Mouse (Mus musculus): ENCODE data around the gene Glra1. TPM values are rescaled to one million over a fixed set of nuclear protein-coding genes. Genes with fewer than 3 reads are reported as not detected.
"Not testable (repeated sequence)": the region's sequence is repeated elsewhere in the genome, so short reads cannot be mapped to it uniquely, and the experiment has no call there.

The Glra1 gene
- 0.32 and 0.44 TPM in 2 replicates for polyA plus RNA-seq (2015; fragmentation: Nextera tagmentation; extraction: Ambion mirVana)

- peak within 1 kb of the TSS; percentile 42 for H3K4me3 ChIP-seq (ENCODE audit: low read depth, low read length)
- H3K4me1 ChIP-seq (ENCODE audit: control insufficient read depth, insufficient read depth, low read length) = 0 out of 2 replicates have a peak, but pooled peaks cover 2% of the 10 kb centered on the region
- no peaks in the 10 kb centered on the region for H3K36me3 ChIP-seq (ENCODE audit: control insufficient read depth, insufficient read depth, low read length)
- peak within 1 kb of the TSS; percentile 53 for H3K9ac ChIP-seq (ENCODE audit: low read depth, low read length)
- ATAC-seq = peak; percentile 81; the same call in 1 of the 2 replicates
- peaks cover 20% of the 10 kb centered on the region for H3K27me3 ChIP-seq (ENCODE audit: control insufficient read depth, insufficient read depth, low read depth, low read length)
- 1% methylated on average over 36 of the region's 36 CpGs for WGBS
- no peak within 1 kb of the TSS for H3K27ac ChIP-seq (ENCODE audit: low read length)
- peak within 1 kb of the TSS; percentile 73 for H3K4me2 ChIP-seq (ENCODE audit: low read length)
- H3K9me3 ChIP-seq (replicated peaks; ENCODE audit: control insufficient read depth, low read length, poor library complexity, severe bottlenecking) = no peaks in the 10 kb centered on the region
Measured at GRCm38 (mm10) chr11:55607808-55608523, at the start of gene Glra1. Gene Glra1 (minus strand): TSS chr11:55608198.

- ATAC-seq = no peak
Measured at GRCm38 (mm10) chr11:55636961-55637360, 29.0 kb upstream of the Glra1 start.

GRCm38 (mm10) chr11:55633901-55634300, 25.9 kb upstream of the Glra1 start:
- no peaks in the 10 kb centered on the region for H3K27me3 ChIP-seq (ENCODE audit: control insufficient read depth, insufficient read depth, low read depth, low read length)
- ATAC-seq = no peak
- no peak overlapping the region for H3K27ac ChIP-seq (ENCODE audit: low read length)
- no peak overlapping the region for H3K4me2 ChIP-seq (ENCODE audit: low read length)
- no peak overlapping the region for H3K4me3 ChIP-seq (ENCODE audit: low read depth, low read length)
- H3K9ac ChIP-seq (ENCODE audit: low read depth, low read length) = no peak overlapping the region
- no peaks in the 10 kb centered on the region for H3K4me1 ChIP-seq (ENCODE audit: control insufficient read depth, insufficient read depth, low read length)
- no peaks in the 10 kb centered on the region for H3K36me3 ChIP-seq (ENCODE audit: control insufficient read depth, insufficient read depth, low read length)
- H3K9me3 ChIP-seq (replicated peaks; ENCODE audit: control insufficient read depth, low read length, poor library complexity, severe bottlenecking) = no peaks in the 10 kb centered on the region

More at GRCm38 (mm10) chr11:55636961-55637360, 29.0 kb upstream of the Glra1 start:
- Histone ChIP-seq H3K9me3 (replicated peaks; ENCODE audit: control insufficient read depth, low read length, poor library complexity, severe bottlenecking) (no peaks in the 10 kb centered on the region), H3K27ac (ENCODE audit: low read length) (no peak overlapping the region), H3K27me3 (ENCODE audit: control insufficient read depth, insufficient read depth, low read depth, low read length) (no peaks in the 10 kb centered on the region), H3K4me3 (ENCODE audit: low read depth, low read length) (no peak overlapping the region), H3K36me3 (ENCODE audit: control insufficient read depth, insufficient read depth, low read length) (no peaks in the 10 kb centered on the region), H3K4me2 (ENCODE audit: low read length) (no peak overlapping the region), H3K4me1 (ENCODE audit: control insufficient read depth, insufficient read depth, low read length) (no peaks in the 10 kb centered on the region), H3K9ac (ENCODE audit: low read depth, low read length) (no peak overlapping the region)
- 49% methylated on average over 4 of the region's 4 CpGs for WGBS

GRCm38 (mm10) chr11:55614631-55615030, 6.6 kb upstream of the Glra1 start:
- H3K4me3 ChIP-seq (ENCODE audit: low read depth, low read length); H3K4me2 ChIP-seq (ENCODE audit: low read length); H3K9ac ChIP-seq (ENCODE audit: low read depth, low read length); H3K9me3 ChIP-seq (replicated peaks; ENCODE audit: control insufficient read depth, low read length, poor library complexity, severe bottlenecking); H3K27me3 ChIP-seq (ENCODE audit: control insufficient read depth, insufficient read depth, low read depth, low read length); H3K36me3 ChIP-seq (ENCODE audit: control insufficient read depth, insufficient read depth, low read length); H3K27ac ChIP-seq (ENCODE audit: low read length); ATAC-seq; H3K4me1 ChIP-seq (ENCODE audit: control insufficient read depth, insufficient read depth, low read length): not testable (repeated sequence)
- 71% methylated on average over 8 of the region's 8 CpGs for WGBS

GRCm38 (mm10) chr11:55608524-55608920, 524 bp upstream of the Glra1 start:
- H3K27me3 ChIP-seq (ENCODE audit: control insufficient read depth, insufficient read depth, low read depth, low read length) = peaks cover 20% of the 10 kb centered on the region
- peak overlapping the region; percentile 42 for H3K4me3 ChIP-seq (ENCODE audit: low read depth, low read length)
- WGBS = 3% methylated on average over 12 of the region's 12 CpGs
- peak overlapping the region; percentile 73 for H3K4me2 ChIP-seq (ENCODE audit: low read length)
- H3K36me3 ChIP-seq (ENCODE audit: control insufficient read depth, insufficient read depth, low read length) = no peaks in the 10 kb centered on the region
- H3K27ac ChIP-seq (ENCODE audit: low read length) = no peak overlapping the region
- no peaks in the 10 kb centered on the region for H3K9me3 ChIP-seq (replicated peaks; ENCODE audit: control insufficient read depth, low read length, poor library complexity, severe bottlenecking)
- ATAC-seq = 0 out of 2 replicates have a peak, but pooled peaks have one; percentile 37
- H3K4me1 ChIP-seq (ENCODE audit: control insufficient read depth, insufficient read depth, low read length) = 0 out of 2 replicates have a peak, but pooled peaks cover 2% of the 10 kb centered on the region
- H3K9ac ChIP-seq (ENCODE audit: low read depth, low read length) = peak overlapping the region; percentile 53

GRCm38 (mm10) chr11:55607066-55607807, 761 bp downstream of the Glra1 start:
- Histone ChIP-seq H3K4me1 (ENCODE audit: control insufficient read depth, insufficient read depth, low read length) (0 out of 2 replicates have a peak, but pooled peaks cover 2% of the 10 kb centered on the region), H3K27me3 (ENCODE audit: control insufficient read depth, insufficient read depth, low read depth, low read length) (peaks cover 23% of the 10 kb centered on the region), H3K4me2 (ENCODE audit: low read length) (peak overlapping the region; percentile 73), H3K27ac (ENCODE audit: low read length) (no peak overlapping the region), H3K36me3 (ENCODE audit: control insufficient read depth, insufficient read depth, low read length) (no peaks in the 10 kb centered on the region), H3K9me3 (replicated peaks; ENCODE audit: control insufficient read depth, low read length, poor library complexity, severe bottlenecking) (no peaks in the 10 kb centered on the region), H3K9ac (ENCODE audit: low read depth, low read length) (peak overlapping the region; percentile 53), H3K4me3 (ENCODE audit: low read depth, low read length) (peak overlapping the region; percentile 42)
- ATAC-seq = peak; percentile 83
- 3% methylated on average over 26 of the region's 26 CpGs for WGBS

- H3K36me3 ChIP-seq (ENCODE audit: control insufficient read depth, insufficient read depth, low read length) = no peaks in the 10 kb centered on the region
- 3% methylated on average over 11 of the region's 11 CpGs for WGBS
- no peaks in the 10 kb centered on the region for H3K9me3 ChIP-seq (replicated peaks; ENCODE audit: control insufficient read depth, low read length, poor library complexity, severe bottlenecking)
- H3K9ac ChIP-seq (ENCODE audit: low read depth, low read length) = no peak overlapping the region
- H3K4me2 ChIP-seq (ENCODE audit: low read length) = no peak overlapping the region
- H3K4me1 ChIP-seq (ENCODE audit: control insufficient read depth, insufficient read depth, low read length) = no peaks in the 10 kb centered on the region
- no peak; the same call in 1 of the 2 replicates for ATAC-seq
- no peak overlapping the region for H3K4me3 ChIP-seq (ENCODE audit: low read depth, low read length)
- no peak overlapping the region for H3K27ac ChIP-seq (ENCODE audit: low read length)
- H3K27me3 ChIP-seq (ENCODE audit: control insufficient read depth, insufficient read depth, low read depth, low read length) = peaks cover 32% of the 10 kb centered on the region
Measured at GRCm38 (mm10) chr11:55601447-55602065, 6.4 kb downstream of the Glra1 start.

- Histone ChIP-seq H3K4me2 (ENCODE audit: low read length) (no peak overlapping the region), H3K27ac (ENCODE audit: low read length) (no peak overlapping the region), H3K36me3 (ENCODE audit: control insufficient read depth, insufficient read depth, low read length) (no peaks in the 10 kb centered on the region), H3K9ac (ENCODE audit: low read depth, low read length) (no peak overlapping the region), H3K4me1 (ENCODE audit: control insufficient read depth, insufficient read depth, low read length) (no peaks in the 10 kb centered on the region), H3K9me3 (replicated peaks; ENCODE audit: control insufficient read depth, low read length, poor library complexity, severe bottlenecking) (no peaks in the 10 kb centered on the region), H3K27me3 (ENCODE audit: control insufficient read depth, insufficient read depth, low read depth, low read length) (peaks cover 11% of the 10 kb centered on the region), H3K4me3 (ENCODE audit: low read depth, low read length) (no peak overlapping the region)
- 100% methylated on average over 1 of the region's 1 CpGs for WGBS
- no peak for ATAC-seq
Measured at GRCm38 (mm10) chr11:55595726-55596125, 12.3 kb downstream of the Glra1 start.
